Mouse (Mus musculus) CH12.LX (cell line): ENCODE data around the gene Map3k12. TPM values are rescaled to one million over a fixed set of nuclear protein-coding genes. Genes with fewer than 3 reads are reported as not detected.

Experiments
- DNase-seq: peaks from one replicate; pipeline ENCODE4 v3.0.0-alpha.2; 2013; ENCODE audit errors: extremely low read depth
- H3K27ac ChIP-seq: 2 replicates; pipeline ENCODE4 v1.5.1; 2012; ENCODE audit warnings: low read depth, mild to moderate bottlenecking, control low read depth, moderate library complexity; ENCODE audit not compliant: insufficient read depth
- H3K27me3 ChIP-seq: replicated peaks from 2 replicates; pipeline ENCODE3; 2012; ENCODE audit warnings: inconsistent platforms
- H3K36me3 ChIP-seq, 2 experiments: replicated peaks in 1 of 2; 2 replicates each; pipeline versions ENCODE3 to v1.6.1; 2012; ENCODE audit warnings: inconsistent platforms in 1 of 2, low read length in 1 of 2, mild to moderate bottlenecking in 1 of 2, mixed read lengths in 1 of 2, moderate library complexity in 1 of 2; ENCODE audit not compliant: control insufficient read depth in 1 of 2, insufficient read depth in 1 of 2
- H3K4me1 ChIP-seq, 2 experiments: 2 replicates each; pipeline ENCODE4 v1.6.1; 2012; ENCODE audit warnings: inconsistent platforms in 1 of 2, moderate library complexity in 1 of 2; ENCODE audit not compliant: insufficient read depth in 2 of 2, control insufficient read depth in 1 of 2
- H3K4me2 ChIP-seq: 2 replicates; pipeline ENCODE4 v1.6.1; 2012; ENCODE audit warnings: low read depth, mild to moderate bottlenecking, control low read depth; ENCODE audit not compliant: poor library complexity, insufficient read depth, severe bottlenecking
- H3K4me3 ChIP-seq, 3 experiments: fragments of 150-350 bp in 1 of 3; sonication (generic) in 1 of 3; replicated peaks in 1 of 3; 2 replicates each; pipeline versions ENCODE3 to v1.5.1; 2011 to 2012; ENCODE audit warnings: low read depth in 2 of 3, low read length in 2 of 3, mild to moderate bottlenecking in 2 of 3, moderate library complexity in 2 of 3, control low read depth in 1 of 3, improper control_type of control experiment in 1 of 3, inconsistent platforms in 1 of 3, mixed read lengths in 1 of 3; ENCODE audit not compliant: poor library complexity in 1 of 3
- H3K79me2 ChIP-seq: replicated peaks from 2 replicates; pipeline ENCODE4 v1.6.1; 2012; ENCODE audit warnings: mild to moderate bottlenecking, moderate library complexity; ENCODE audit not compliant: control insufficient read depth, poor library complexity, insufficient read depth, severe bottlenecking; ENCODE audit errors: extremely low read depth
- H3K9ac ChIP-seq: 2 replicates; pipeline ENCODE4 v1.6.1; 2012; ENCODE audit warnings: low read depth, mild to moderate bottlenecking, control low read depth, moderate library complexity; ENCODE audit not compliant: insufficient read depth
- H3K9me3 ChIP-seq: replicated peaks from 2 replicates; pipeline ENCODE3; 2012; ENCODE audit warnings: low read length, inconsistent platforms, mixed read lengths
- BHLHE40 ChIP-seq: IDR thresholded peaks from 2 replicates; pipeline ENCODE4 v1.6.1; 2011; ENCODE audit warnings: mild to moderate bottlenecking, low read depth, low read length, improper control_type of control experiment
- CHD2 ChIP-seq: IDR thresholded peaks from 2 replicates; pipeline ENCODE4 v1.6.1; 2011; ENCODE audit warnings: low read length, improper control_type of control experiment
- E2F4 ChIP-seq: IDR thresholded peaks from 2 replicates; pipeline ENCODE4 v1.6.1; 2011; ENCODE audit warnings: low read depth, low read length, improper control_type of control experiment; ENCODE audit not compliant: insufficient replicate concordance
- ELF1 ChIP-seq: IDR thresholded peaks from 2 replicates; pipeline ENCODE4 v1.6.1; 2014; ENCODE audit warnings: low read depth, mild to moderate bottlenecking, inconsistent platforms, low read length, improper control_type of control experiment
- EP300 ChIP-seq: IDR thresholded peaks from 2 replicates; pipeline ENCODE4 v1.6.1; 2011; ENCODE audit warnings: low read length, improper control_type of control experiment
- GABPA ChIP-seq: IDR thresholded peaks from 2 replicates; pipeline ENCODE4 v1.6.1; 2012; ENCODE audit warnings: low read depth, low read length, improper control_type of control experiment, inconsistent platforms; ENCODE audit not compliant: insufficient replicate concordance
- IRF4 ChIP-seq: IDR thresholded peaks from 2 replicates; pipeline ENCODE4 v1.6.1; 2014; ENCODE audit warnings: low read depth, mild to moderate bottlenecking, inconsistent platforms, low read length, improper control_type of control experiment
- JUN ChIP-seq: IDR thresholded peaks from 2 replicates; pipeline ENCODE4 v1.6.1; 2011; ENCODE audit warnings: low read depth, mild to moderate bottlenecking, low read length, improper control_type of control experiment, moderate library complexity; ENCODE audit not compliant: insufficient read depth
- KAT2A ChIP-seq: IDR thresholded peaks from 2 replicates; pipeline ENCODE4 v1.6.1; 2012; ENCODE audit warnings: low read length, improper control_type of control experiment, inconsistent platforms; ENCODE audit not compliant: insufficient replicate concordance
- MAFK ChIP-seq: IDR thresholded peaks from 2 replicates; pipeline ENCODE4 v1.6.1; 2011; ENCODE audit warnings: low read length, improper control_type of control experiment; ENCODE audit not compliant: insufficient replicate concordance
- MAX ChIP-seq: IDR thresholded peaks from 2 replicates; pipeline ENCODE4 v1.6.1; 2011; ENCODE audit warnings: low read length, improper control_type of control experiment
- NRF1 ChIP-seq: IDR thresholded peaks from 2 replicates; pipeline ENCODE4 v1.6.1; 2014; ENCODE audit warnings: low read depth, mild to moderate bottlenecking, inconsistent platforms, low read length, improper control_type of control experiment, moderate library complexity
- POLR2AphosphoS2 ChIP-seq: IDR thresholded peaks from 2 replicates; pipeline ENCODE4 v1.6.1; 2011; ENCODE audit warnings: low read depth, low read length, improper control_type of control experiment
- RAD21 ChIP-seq: IDR thresholded peaks from 2 replicates; pipeline ENCODE4 v1.6.1; 2011; ENCODE audit warnings: low read depth, mild to moderate bottlenecking, low read length, improper control_type of control experiment, moderate library complexity
- RCOR1 ChIP-seq: conservative IDR thresholded peaks from 2 replicates; pipeline ENCODE4 v1.6.1; 2012; ENCODE audit warnings: low read depth, mild to moderate bottlenecking, inconsistent platforms, low read length, improper control_type of control experiment
- TBP ChIP-seq: conservative IDR thresholded peaks from 2 replicates; pipeline ENCODE4 v1.6.1; 2011; ENCODE audit warnings: low read depth, low read length, improper control_type of control experiment
- UBTF ChIP-seq: IDR thresholded peaks from 2 replicates; pipeline ENCODE4 v1.6.1; 2012; ENCODE audit warnings: low read depth, mild to moderate bottlenecking, inconsistent platforms, low read length, improper control_type of control experiment, moderate library complexity
- USF1 ChIP-seq: IDR thresholded peaks from 2 replicates; pipeline ENCODE4 v1.6.1; 2014; ENCODE audit warnings: low read depth, mild to moderate bottlenecking, inconsistent platforms, low read length, improper control_type of control experiment
- ZKSCAN1 ChIP-seq: IDR thresholded peaks from 2 replicates; pipeline ENCODE4 v1.6.1; 2012; ENCODE audit warnings: low read depth, inconsistent platforms, low read length, improper control_type of control experiment, borderline replicate concordance
- ZNF384 ChIP-seq: IDR thresholded peaks from 2 replicates; pipeline ENCODE4 v1.6.1; 2012; ENCODE audit warnings: low read depth, low read length, improper control_type of control experiment, inconsistent platforms
- dilution Hi-C: fragments of 300-500 bp; cut with MboI; formaldehyde crosslinking; loops from 2 replicates; pipeline ENCODE4 v1.14.3; 2020; ENCODE audit warnings: low sequenced_read_pairs; ENCODE audit not compliant: extremely low pct_unique_long_range_greater_than_20kb, extremely low pct_ligation_motif_present
- in situ Hi-C: fragments of 300-500 bp; cut with MboI; formaldehyde crosslinking; loops from 3 replicates; pipeline ENCODE4 v1.14.3; 2019; ENCODE audit warnings: low sequenced_read_pairs, low pct_ligation_motif_present, low pct_unique_long_range_greater_than_20kb, mixed read lengths
- polyA plus RNA-seq: library from polyadenylated mRNA; unstranded; fragments of >175 nt; gene quantifications from 2 replicates; pipeline ENCODE4 v1.2.1, GENCODE M21; 2012; ENCODE audit warnings: low read depth; ENCODE audit not compliant: insufficient read length
- total RNA-seq, 2 experiments: library from RNA; depleted of rRNA; stranded (reverse); fragments of 300-350 nt in 1 of 2; fragments of >200 nt in 1 of 2; gene quantifications; 2 replicates each; pipeline ENCODE4 v1.2.3; 2012 to 2014

The Map3k12 gene
- total and polyA plus RNA-seq, 3 experiments = 1.5 to 3.0 (median 2.3) TPM

DNA sequence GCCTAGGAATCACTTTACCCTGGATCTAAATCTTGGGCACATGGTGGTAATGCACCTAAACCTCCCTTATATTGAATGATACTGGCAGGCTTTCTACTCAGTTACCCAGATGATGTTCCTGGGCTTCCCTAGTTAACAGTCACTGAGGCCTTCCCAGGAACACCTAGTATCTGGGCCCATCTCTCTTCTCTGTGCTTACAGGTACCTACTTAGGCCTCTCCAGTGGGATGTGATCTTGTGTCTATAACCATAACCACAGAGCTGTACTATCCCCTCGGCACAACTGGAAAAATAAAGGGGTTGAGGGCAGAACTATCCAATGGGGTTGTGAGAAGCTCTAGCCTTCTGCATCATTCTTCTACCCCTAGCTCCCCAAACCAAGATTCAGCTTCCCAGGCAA lies 10.0 kb downstream of the Map3k12 start:
- TF ChIP-seq USF1 (no peak), IRF4 (no peak), E2F4 (no peak), BHLHE40 (no peak), JUN (no peak), EP300 (no peak), GABPA (no peak), POLR2AphosphoS2 (no peak), CHD2 (no peak), ZKSCAN1 (no peak), MAFK (no peak), RCOR1 (no peak), ZNF384 (no peak), ELF1 (no peak), KAT2A (no peak), MAX (no peak)
- Histone ChIP-seq H3K9me3 (no peaks in the 10 kb centered on the region), H3K27ac (no peak overlapping the region), H3K79me2 (no peaks in the 10 kb centered on the region), H3K4me1 (peaks cover 13 to 27% of the 10 kb centered on the region in 2 experiments), H3K4me3 (no peak overlapping the region), H3K4me2 (no peak overlapping the region), H3K9ac (no peak overlapping the region), H3K27me3 (no peaks in the 10 kb centered on the region), H3K36me3 (peaks cover 32 to 50% of the 10 kb centered on the region in 2 experiments)
- no peak for DNase-seq
- dilution Hi-C loops = no loop called here
- in situ Hi-C loops = no loop called here

DNA sequence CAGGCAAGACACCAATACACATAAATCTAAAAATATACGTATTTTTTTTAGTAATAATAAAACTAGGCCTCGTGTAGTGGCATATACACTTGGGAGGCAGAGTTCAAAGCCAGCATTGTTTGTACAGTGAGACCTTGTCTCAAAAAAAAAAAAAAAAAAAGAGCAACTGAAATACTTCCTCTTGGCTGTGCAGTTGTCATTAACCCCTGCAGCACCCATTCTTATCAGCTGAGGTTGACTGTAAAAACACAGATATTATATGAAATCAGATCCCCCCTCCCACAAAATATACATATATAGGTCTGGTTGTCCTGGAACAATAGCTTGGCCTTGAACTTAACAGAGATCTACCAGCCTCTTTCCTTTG lies 10.4 kb downstream of the Map3k12 start:
- TF ChIP-seq RAD21 = no peak
- TF ChIP-seq ZNF384 = peak; percentile 65
- TF ChIP-seq UBTF = no peak
- TF ChIP-seq JUN = no peak
- TF ChIP-seq NRF1 = no peak
- no peak for TF ChIP-seq TBP
- Histone ChIP-seq H3K9me3 (no peaks in the 10 kb centered on the region), H3K79me2 (no peaks in the 10 kb centered on the region), H3K4me1 (peaks cover 10 to 23% of the 10 kb centered on the region in 2 experiments), H3K27me3 (no peaks in the 10 kb centered on the region), H3K9ac (no peak overlapping the region), H3K4me2 (no peak overlapping the region), H3K4me3 (no peak overlapping the region), H3K27ac (no peak overlapping the region), H3K36me3 (peaks cover 36 to 54% of the 10 kb centered on the region in 2 experiments)
- dilution Hi-C loops = no loop called here
- in situ Hi-C loops = no loop called here
- DNase-seq = no peak
